In genomic region chr14:18778241-18778640, GRCm38 (mm10) we compare ENCODE assay signal across 34 mouse cellular contexts.
"Had no signal": no experiment of that assay in that cellular context is flagged by ENCODE, and none has a peak within 500 bp of the region (broad histone marks: within the 10 kb centered on the region; RNA-seq: fewer than 3 reads in every experiment).

No protein-coding gene starts in this region.

- H3K27me3 ChIP-seq: heart, embryonic 12.5 days; heart, embryonic 13.5 days; heart, embryonic 15.5 days; hindbrain, embryonic 12.5 days; hindbrain, embryonic 13.5 days; hindbrain, embryonic 15.5 days; intestine, embryonic 15.5 days; kidney, embryonic 15.5 days had no signal

- H3K36me3 ChIP-seq: heart, embryonic 10.5 days; heart, embryonic 12.5 days; heart, embryonic 13.5 days; heart, embryonic 15.5 days; hindbrain, embryonic 10.5 days; hindbrain, embryonic 12.5 days; hindbrain, embryonic 13.5 days; hindbrain, embryonic 15.5 days; intestine, embryonic 15.5 days; kidney, embryonic 15.5 days had no signal

- H3K27ac ChIP-seq: heart, embryonic 10.5 days; heart, embryonic 13.5 days; heart, embryonic 15.5 days; hindbrain, embryonic 10.5 days; hindbrain, embryonic 12.5 days; hindbrain, embryonic 13.5 days; hindbrain, embryonic 14.5 days; hindbrain, embryonic 15.5 days; hindbrain, postnatal 0 days; intestine, embryonic 15.5 days; kidney, embryonic 15.5 days; kidney, postnatal 0 days; layer of hippocampus, adult 2 months had no signal

- ATAC-seq: hindbrain, embryonic 16.5 days; hindbrain, postnatal 0 days; inflammation-experienced regulatory T-cells, adult 6 months; intestine, embryonic 15.5 days; intestine, embryonic 16.5 days; intestine, postnatal 0 days had no signal

- H3K4me1 ChIP-seq: heart, embryonic 10.5 days; heart, embryonic 15.5 days; hindbrain, embryonic 10.5 days; hindbrain, embryonic 12.5 days; hindbrain, embryonic 15.5 days; intestine, embryonic 15.5 days; kidney, embryonic 15.5 days had no signal

- H3K4me3 ChIP-seq: heart, embryonic 10.5 days; heart, embryonic 12.5 days; heart, embryonic 13.5 days; heart, embryonic 15.5 days; hindbrain, embryonic 10.5 days; hindbrain, embryonic 12.5 days; hindbrain, embryonic 13.5 days; hindbrain, embryonic 15.5 days; intestine, embryonic 15.5 days; kidney, embryonic 15.5 days; layer of hippocampus, adult 2 months had no signal

- H3K9me3 ChIP-seq: heart, embryonic 10.5 days; heart, embryonic 12.5 days; heart, embryonic 13.5 days; heart, embryonic 15.5 days; hindbrain, embryonic 10.5 days; hindbrain, embryonic 12.5 days; hindbrain, embryonic 13.5 days; hindbrain, embryonic 15.5 days; intestine, embryonic 15.5 days; kidney, embryonic 15.5 days had no signal

- H3K4me2 ChIP-seq: heart, embryonic 12.5 days; heart, embryonic 13.5 days; heart, embryonic 15.5 days; hindbrain, embryonic 12.5 days; hindbrain, embryonic 13.5 days; hindbrain, embryonic 14.5 days; hindbrain, embryonic 15.5 days; intestine, embryonic 15.5 days; kidney, embryonic 15.5 days had no signal

- DNase-seq: heart, postnatal 10 days; heart, postnatal 14 days; heart, postnatal 36 days; heart, postnatal 4 days; kidney, adult 11 months; kidney, adult 18-20 months; kidney, adult 2 months; kidney, adult 8-10 months; kidney, adult 9 months; kidney, postnatal 10 days; kidney, postnatal 14 days; kidney, postnatal 25 days; kidney, postnatal 36 days; kidney, postnatal 4 days; layer of hippocampus, adult 9-11 months; layer of hippocampus, postnatal 36 days had no signal

- H3K9ac ChIP-seq: heart, embryonic 12.5 days; heart, embryonic 13.5 days; heart, embryonic 15.5 days; hindbrain, embryonic 12.5 days; hindbrain, embryonic 13.5 days; hindbrain, embryonic 14.5 days; hindbrain, embryonic 15.5 days; intestine, embryonic 15.5 days; kidney, embryonic 15.5 days had no signal
